Mouse (Mus musculus): ENCODE measurements around the gene Rfng.
"Not testable (repeated sequence)": the region's sequence is repeated elsewhere in the genome, so short reads cannot be mapped to it uniquely, and the experiment has no call there.

GRCm38 (mm10) chr11:120763121-120763999, 20.6 kb downstream of the Rfng start:
- TF ChIP-seq CTCF (IDR thresholded peaks at IDR 0.05; ENCODE audit: borderline replicate concordance, extremely low read depth, insufficient read depth, insufficient read length); POLR2A (IDR thresholded peaks at IDR 0.05; ENCODE audit: borderline replicate concordance, extremely low read depth, insufficient read depth, insufficient read length, poor library complexity, severe bottlenecking): not testable (repeated sequence)

Data from brain, embryonic 14.5 days (tissue).